Mouse (Mus musculus): ENCODE results near the gene Olfr643. TPM values are rescaled to one million over a fixed set of nuclear protein-coding genes. Genes with fewer than 3 reads are reported as not detected.
"Not testable (repeated sequence)": the region's sequence is repeated elsewhere in the genome, so short reads cannot be mapped to it uniquely, and the experiment has no call there.

Olfr643 gene
- polyA plus RNA-seq, 1 experiment from 2014 or later: not detected

DNA sequence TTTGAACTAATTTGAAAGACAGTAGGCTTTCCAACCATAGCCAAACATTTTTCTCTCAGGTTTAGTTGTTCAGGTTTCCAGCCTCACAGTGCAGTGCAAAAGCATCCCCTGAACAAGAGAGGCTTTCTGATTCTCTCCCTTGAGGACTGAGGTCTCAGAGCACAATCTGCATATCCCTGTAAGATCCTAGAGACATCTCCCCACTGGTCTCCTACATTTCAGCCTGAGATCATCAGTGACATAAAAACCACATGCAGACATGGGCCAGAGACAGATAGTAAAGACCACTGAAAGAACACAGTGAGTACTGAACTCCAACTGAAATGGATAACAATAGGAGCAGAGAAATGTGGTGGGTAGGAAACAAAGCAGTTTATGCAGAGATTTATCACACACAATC is 138.8 kb downstream of the Olfr643 start, which contains the start of gene Olfr638:
TSS of gene Olfr638 (plus strand) at position 301 of the 400 bp plus-strand sequence.
- no peak within 1 kb of the TSS for H3K9ac ChIP-seq
- H3K27ac ChIP-seq: no peak within 1 kb of the TSS
- no peak within 1 kb of the TSS for H3K4me3 ChIP-seq
- H3K27me3 ChIP-seq: no peaks in the 10 kb centered on the region
- no peaks in the 10 kb centered on the region for H3K36me3 ChIP-seq
- no peaks in the 10 kb centered on the region for H3K4me1 ChIP-seq (replicated peaks)
- H3K4me2 ChIP-seq: no peak within 1 kb of the TSS
- H3K9me3 ChIP-seq: no peaks in the 10 kb centered on the region
- no peak for ATAC-seq (ENCODE audit: low FRiP score)

DNA sequence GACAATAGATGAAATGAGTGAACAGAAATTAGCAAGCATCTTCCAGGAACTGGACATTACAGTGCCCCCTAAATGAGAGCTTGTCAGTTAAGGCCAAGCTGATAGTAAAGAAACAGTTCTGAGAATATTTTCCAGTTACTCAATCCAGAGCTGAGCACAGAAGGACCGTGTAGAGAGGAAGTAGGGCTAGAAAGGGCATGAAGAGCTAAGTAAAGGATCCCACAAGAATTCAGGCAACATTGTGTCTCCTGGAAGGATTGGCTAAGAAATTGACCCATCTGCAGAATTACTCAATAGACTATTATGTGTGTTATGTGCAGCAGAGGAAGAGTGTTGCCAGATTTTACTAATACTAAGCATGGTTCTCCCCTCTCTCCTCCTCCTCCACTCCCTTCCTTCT is 165.4 kb downstream of the Olfr643 start:
- Histone ChIP-seq H3K9me3 (no peaks in the 10 kb centered on the region), H3K4me1 (replicated peaks) (no peaks in the 10 kb centered on the region), H3K4me3 (no peak overlapping the region), H3K4me2 (no peak overlapping the region), H3K36me3 (no peaks in the 10 kb centered on the region), H3K27ac (no peak overlapping the region), H3K9ac (no peak overlapping the region), H3K27me3 (no peaks in the 10 kb centered on the region)
- ATAC-seq (ENCODE audit: low FRiP score): no peak
- 77% methylated on average over 1 of the region's 1 CpGs for WGBS

DNA sequence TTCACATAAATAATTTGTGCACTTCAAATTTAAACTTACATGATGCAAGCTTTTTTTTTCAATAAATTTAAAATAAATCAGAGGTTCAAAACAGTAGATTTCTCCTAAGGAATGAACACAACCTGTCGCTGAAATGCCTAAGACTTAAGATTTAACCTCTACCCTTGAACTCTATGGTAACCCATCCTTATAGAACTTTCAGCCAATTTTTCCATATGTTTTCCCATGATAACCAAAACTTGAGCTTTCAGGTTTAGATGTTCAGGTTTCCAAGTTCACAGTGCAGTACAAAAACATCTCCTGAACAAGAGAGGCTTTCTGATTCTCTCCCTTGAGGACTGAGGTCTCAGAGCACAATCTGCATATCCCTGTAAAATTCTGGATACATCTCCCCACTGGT is 166.4 kb downstream of the Olfr643 start, which contains the start of gene Olfr635:
TSS of gene Olfr635 (plus strand) at position 301 of the 400 bp plus-strand sequence.
- no peak for ATAC-seq (ENCODE audit: low FRiP score)
- Histone ChIP-seq H3K27ac (no peak within 1 kb of the TSS), H3K27me3 (no peaks in the 10 kb centered on the region), H3K4me3 (no peak within 1 kb of the TSS), H3K4me1 (replicated peaks) (no peaks in the 10 kb centered on the region), H3K4me2 (no peak within 1 kb of the TSS), H3K9ac (no peak within 1 kb of the TSS), H3K36me3 (no peaks in the 10 kb centered on the region), H3K9me3 (no peaks in the 10 kb centered on the region)
- WGBS: 71% methylated on average over 1 of the region's 1 CpGs

DNA sequence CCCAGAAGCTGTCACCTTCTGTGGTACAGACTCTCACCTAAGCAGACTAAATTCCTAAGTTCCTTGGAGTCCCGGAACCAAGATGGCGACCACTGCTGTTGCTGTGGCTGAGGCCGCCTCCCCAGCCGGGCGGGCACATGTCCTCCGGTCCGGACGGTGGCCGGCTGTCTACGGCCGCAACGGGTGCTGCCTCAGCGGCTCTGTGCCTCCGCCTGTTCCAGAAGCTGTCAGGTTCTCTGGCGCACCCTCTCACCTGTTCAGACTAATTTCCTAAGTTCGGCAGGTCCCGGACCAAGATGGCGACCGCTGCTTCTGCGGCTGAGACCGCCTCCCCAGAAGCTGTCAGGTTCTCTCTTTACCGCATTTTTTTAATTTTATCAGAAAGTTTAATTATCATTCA is 170.3 kb downstream of the Olfr643 start:
- H3K4me3 ChIP-seq; H3K9ac ChIP-seq; H3K9me3 ChIP-seq; H3K4me1 ChIP-seq (replicated peaks); H3K4me2 ChIP-seq; ATAC-seq (ENCODE audit: low FRiP score); H3K27me3 ChIP-seq; H3K36me3 ChIP-seq; H3K27ac ChIP-seq: not testable (repeated sequence)
- 95% methylated on average over 22 of the region's 22 CpGs for WGBS

Other genes starting within 250 kb of the Olfr643 start
- gene Olfr64, start 242.9 kb downstream of the Olfr643 start, polyA plus RNA-seq (2015; fragmentation: Nextera tagmentation; extraction: Ambion mirVana): not detected in 2 replicates
- not detected in 2 replicates for gene Olfr65, start 233.9 kb downstream of the Olfr643 start, polyA plus RNA-seq (2015; fragmentation: Nextera tagmentation; extraction: Ambion mirVana)
- not detected in 2 replicates for gene Olfr631, start 208.6 kb downstream of the Olfr643 start, polyA plus RNA-seq (2015; fragmentation: Nextera tagmentation; extraction: Ambion mirVana)
- gene Olfr632, start 203.1 kb downstream of the Olfr643 start, polyA plus RNA-seq (2015; fragmentation: Nextera tagmentation; extraction: Ambion mirVana): not detected in 2 replicates
- gene Olfr633, start 193.0 kb downstream of the Olfr643 start, polyA plus RNA-seq (2015; fragmentation: Nextera tagmentation; extraction: Ambion mirVana): not detected in 2 replicates
- gene Olfr635, start 166.3 kb downstream of the Olfr643 start, polyA plus RNA-seq (2015; fragmentation: Nextera tagmentation; extraction: Ambion mirVana): not detected in 2 replicates
- not detected in 2 replicates for gene Olfr638, start 138.7 kb downstream of the Olfr643 start, polyA plus RNA-seq (2015; fragmentation: Nextera tagmentation; extraction: Ambion mirVana)
- 0.05 TPM in 1 of 2 replicates, not detected in the other for gene Olfr639, start 120.1 kb downstream of the Olfr643 start, polyA plus RNA-seq (2015; fragmentation: Nextera tagmentation; extraction: Ambion mirVana)
- gene Olfr640, start 111.8 kb downstream of the Olfr643 start, polyA plus RNA-seq (2015; fragmentation: Nextera tagmentation; extraction: Ambion mirVana): not detected in 2 replicates
- not detected in 2 replicates for gene Olfr641, start 102.0 kb downstream of the Olfr643 start, polyA plus RNA-seq (2015; fragmentation: Nextera tagmentation; extraction: Ambion mirVana)
- gene Olfr642, start 84.7 kb downstream of the Olfr643 start, polyA plus RNA-seq (2015; fragmentation: Nextera tagmentation; extraction: Ambion mirVana): not detected in 2 replicates
- not detected in 2 replicates for gene 4930516K23Rik, start 76.0 kb downstream of the Olfr643 start, polyA plus RNA-seq (2015; fragmentation: Nextera tagmentation; extraction: Ambion mirVana)
- gene Olfr644, start 65.5 kb downstream of the Olfr643 start, polyA plus RNA-seq (2015; fragmentation: Nextera tagmentation; extraction: Ambion mirVana): not detected in 2 replicates
- not detected in 2 replicates for gene Olfr645, start 51.9 kb downstream of the Olfr643 start, polyA plus RNA-seq (2015; fragmentation: Nextera tagmentation; extraction: Ambion mirVana)
- gene Olfr646, start 32.5 kb downstream of the Olfr643 start, polyA plus RNA-seq (2015; fragmentation: Nextera tagmentation; extraction: Ambion mirVana): not detected in 2 replicates
- not detected in 2 replicates for gene Ubqln5, start 7.6 kb downstream of the Olfr643 start, polyA plus RNA-seq (2015; fragmentation: Nextera tagmentation; extraction: Ambion mirVana)
- not detected in 2 replicates for gene Ubqln3, start 5.9 kb upstream of the Olfr643 start, polyA plus RNA-seq (2015; fragmentation: Nextera tagmentation; extraction: Ambion mirVana)
- not detected in 2 replicates for gene Ubqlnl, start 13.2 kb upstream of the Olfr643 start, polyA plus RNA-seq (2015; fragmentation: Nextera tagmentation; extraction: Ambion mirVana)
- gene Olfm5, start 27.4 kb upstream of the Olfr643 start, polyA plus RNA-seq (2015; fragmentation: Nextera tagmentation; extraction: Ambion mirVana): not detected in 2 replicates
- 0.26 and 0.34 TPM in 2 replicates for gene Olfr648, start 46.0 kb upstream of the Olfr643 start, polyA plus RNA-seq (2015; fragmentation: Nextera tagmentation; extraction: Ambion mirVana)
- not detected in 2 replicates for gene Olfr649, start 58.6 kb upstream of the Olfr643 start, polyA plus RNA-seq (2015; fragmentation: Nextera tagmentation; extraction: Ambion mirVana)
- 0.43 and 0.50 TPM in 2 replicates for gene Trim6, start 81.4 kb upstream of the Olfr643 start, polyA plus RNA-seq (2015; fragmentation: Nextera tagmentation; extraction: Ambion mirVana)
- 0.90 and 1.00 TPM in 2 replicates for gene Trim34a, start 107.1 kb upstream of the Olfr643 start, polyA plus RNA-seq (2015; fragmentation: Nextera tagmentation; extraction: Ambion mirVana)
- gene Trim5, start 150.7 kb upstream of the Olfr643 start, polyA plus RNA-seq (2015; fragmentation: Nextera tagmentation; extraction: Ambion mirVana): 0.13 and 0.14 TPM in 2 replicates
- gene Trim12a, start 178.1 kb upstream of the Olfr643 start, polyA plus RNA-seq (2015; fragmentation: Nextera tagmentation; extraction: Ambion mirVana): 2.4 and 2.5 TPM in 2 replicates
- gene Trim34b, start 192.1 kb upstream of the Olfr643 start, polyA plus RNA-seq (2015; fragmentation: Nextera tagmentation; extraction: Ambion mirVana): not detected in 2 replicates
- 1.6 and 1.9 TPM in 2 replicates for gene Trim12c, start 216.0 kb upstream of the Olfr643 start, polyA plus RNA-seq (2015; fragmentation: Nextera tagmentation; extraction: Ambion mirVana)
- gene Trim30b, start 232.5 kb upstream of the Olfr643 start, polyA plus RNA-seq (2015; fragmentation: Nextera tagmentation; extraction: Ambion mirVana): not detected in 2 replicates